Mouse (Mus musculus) stomach, embryonic 15.5 days (tissue): ENCODE measurements around the gene Ctnna2. TPM values are rescaled to one million over a fixed set of nuclear protein-coding genes. Genes with fewer than 3 reads are reported as not detected.

Experiments
- ATAC-seq: fragments of 200-750 bp; cut with Nextera tagmentation; 2 replicates; pipeline ENCODE4 v1.8.0; 2017; ENCODE audit warnings: low read depth, moderate number of reproducible peaks, moderate TSS enrichment; ENCODE audit not compliant: insufficient read depth, low FRiP score
- H3K27ac ChIP-seq: fragments of 300-500 bp; sonication (generic); 2 replicates; pipeline ENCODE4 v1.5.1; 2015; ENCODE audit warnings: mild to moderate bottlenecking, inconsistent platforms
- H3K27me3 ChIP-seq: fragments of 300-500 bp; sonication (generic); replicated peaks from 2 replicates; pipeline ENCODE4 v1.6.1; 2015; ENCODE audit warnings: inconsistent platforms
- H3K36me3 ChIP-seq: fragments of 300-500 bp; sonication (generic); 2 replicates; pipeline ENCODE4 v1.6.1; 2015; ENCODE audit warnings: inconsistent platforms
- H3K4me1 ChIP-seq: fragments of 300-500 bp; sonication (generic); 2 replicates; pipeline ENCODE4 v1.6.1; 2015; ENCODE audit warnings: inconsistent platforms
- H3K4me2 ChIP-seq: fragments of 300-500 bp; sonication (generic); 2 replicates; pipeline ENCODE4 v1.6.1; 2015; ENCODE audit warnings: mild to moderate bottlenecking, inconsistent platforms
- H3K4me3 ChIP-seq: fragments of 300-500 bp; sonication (generic); replicated peaks from 2 replicates; pipeline ENCODE4 v1.5.1; 2015; ENCODE audit warnings: inconsistent platforms
- H3K9ac ChIP-seq: fragments of 300-500 bp; sonication (generic); 2 replicates; pipeline ENCODE4 v1.6.1; 2015; ENCODE audit warnings: inconsistent platforms
- H3K9me3 ChIP-seq: fragments of 300-500 bp; sonication (generic); 2 replicates; pipeline ENCODE4 v1.6.1; 2016; ENCODE audit warnings: inconsistent platforms
- WGBS: fragments of 180-500 bp; shearing (Covaris S2); methylation state at CpG from one replicate; pipeline ENCODE4 v1.1.7; 2015; 5-methylcytosine and 5-hydroxymethylcytosine counted together
- polyA plus RNA-seq: library from polyadenylated mRNA; unstranded; fragments of >200 nt; fragmentation: Nextera tagmentation; extraction: Ambion mirVana; gene quantifications from 2 replicates; pipeline ENCODE4 v1.2.1, GENCODE M21; 2015

Gene Ctnna2
- polyA plus RNA-seq, 1 experiment from 2014 or later, result 7.2 TPM

- H3K4me3 ChIP-seq, result no peak overlapping the region
- H3K27me3 ChIP-seq, result no peaks in the 10 kb centered on the region
- H3K27ac ChIP-seq, result no peak overlapping the region
- H3K4me1 ChIP-seq, result no peaks in the 10 kb centered on the region
- H3K36me3 ChIP-seq, result no peaks in the 10 kb centered on the region
- H3K4me2 ChIP-seq, result no peak overlapping the region
- 11% methylated on average over 6 of the region's 6 CpGs for WGBS
- no peak overlapping the region for H3K9ac ChIP-seq
- H3K9me3 ChIP-seq, result no peaks in the 10 kb centered on the region
- no peak for ATAC-seq
These were observed 329.4 kb downstream of the Ctnna2 start for GRCm38 (mm10) chr6:77650127-77650526.

- WGBS, result 74% methylated on average over 4 of the region's 4 CpGs
These were observed 334.9 kb downstream of the Ctnna2 start for GRCm38 (mm10) chr6:77644591-77644990.

GRCm38 (mm10) chr6:77638784-77639183 is 340.7 kb downstream of the Ctnna2 start:
- Histone ChIP-seq H3K27ac (no peak overlapping the region), H3K36me3 (no peaks in the 10 kb centered on the region), H3K9ac (no peak overlapping the region), H3K4me3 (no peak overlapping the region), H3K4me1 (no peaks in the 10 kb centered on the region), H3K27me3 (no peaks in the 10 kb centered on the region), H3K4me2 (no peak overlapping the region), H3K9me3 (no peaks in the 10 kb centered on the region)
- ATAC-seq, result no peak
- 79% methylated on average over 2 of the region's 2 CpGs for WGBS

More at GRCm38 (mm10) chr6:77644591-77644990, 334.9 kb downstream of the Ctnna2 start:
- H3K4me3 ChIP-seq, result no peak overlapping the region
- no peaks in the 10 kb centered on the region for H3K27me3 ChIP-seq
- no peaks in the 10 kb centered on the region for H3K4me1 ChIP-seq
- H3K4me2 ChIP-seq, result no peak overlapping the region
- H3K9me3 ChIP-seq, result no peaks in the 10 kb centered on the region
- no peak overlapping the region for H3K9ac ChIP-seq
- H3K27ac ChIP-seq, result no peak overlapping the region
- H3K36me3 ChIP-seq, result no peaks in the 10 kb centered on the region
- no peak for ATAC-seq

- no peak for ATAC-seq
- H3K4me3 ChIP-seq, result no peak overlapping the region
- no peaks in the 10 kb centered on the region for H3K27me3 ChIP-seq
- H3K9ac ChIP-seq, result no peak overlapping the region
- no peak overlapping the region for H3K27ac ChIP-seq
- 32% methylated on average over 9 of the region's 9 CpGs for WGBS
- H3K9me3 ChIP-seq, result no peaks in the 10 kb centered on the region
- H3K4me1 ChIP-seq, result no peaks in the 10 kb centered on the region
- no peaks in the 10 kb centered on the region for H3K36me3 ChIP-seq
- no peak overlapping the region for H3K4me2 ChIP-seq
These were observed 345.5 kb downstream of the Ctnna2 start for GRCm38 (mm10) chr6:77633997-77634396.

GRCm38 (mm10) chr6:77628573-77629192 is 350.8 kb downstream of the Ctnna2 start:
- Histone ChIP-seq H3K27ac (no peak overlapping the region), H3K9me3 (no peaks in the 10 kb centered on the region), H3K27me3 (no peaks in the 10 kb centered on the region), H3K9ac (no peak overlapping the region), H3K4me3 (no peak overlapping the region), H3K4me1 (no peaks in the 10 kb centered on the region), H3K4me2 (no peak overlapping the region), H3K36me3 (no peaks in the 10 kb centered on the region)
- WGBS, result 45% methylated on average over 7 of the region's 7 CpGs
- ATAC-seq, result no peak

- H3K9me3 ChIP-seq, result no peaks in the 10 kb centered on the region
- no peak overlapping the region for H3K27ac ChIP-seq
- no peak overlapping the region for H3K4me3 ChIP-seq
- H3K4me1 ChIP-seq, result no peaks in the 10 kb centered on the region
- no peak overlapping the region for H3K4me2 ChIP-seq
- H3K9ac ChIP-seq, result no peak overlapping the region
- no peaks in the 10 kb centered on the region for H3K27me3 ChIP-seq
- ATAC-seq, result no peak
- no peaks in the 10 kb centered on the region for H3K36me3 ChIP-seq
- WGBS, result 86% methylated on average over 14 of the region's 14 CpGs
These were observed 374.7 kb downstream of the Ctnna2 start for GRCm38 (mm10) chr6:77604642-77605392.

GRCm38 (mm10) chr6:77603914-77604313 is 375.6 kb downstream of the Ctnna2 start:
- Histone ChIP-seq H3K27ac (no peak overlapping the region), H3K36me3 (no peaks in the 10 kb centered on the region), H3K9me3 (no peaks in the 10 kb centered on the region), H3K9ac (no peak overlapping the region), H3K4me2 (no peak overlapping the region), H3K27me3 (no peaks in the 10 kb centered on the region), H3K4me1 (no peaks in the 10 kb centered on the region), H3K4me3 (no peak overlapping the region)
- ATAC-seq, result no peak
- 14% methylated on average over 1 of the region's 1 CpGs for WGBS

GRCm38 (mm10) chr6:77599244-77599643 is 380.3 kb downstream of the Ctnna2 start:
- Histone ChIP-seq H3K4me3 (no peak overlapping the region), H3K9me3 (no peaks in the 10 kb centered on the region), H3K27me3 (no peaks in the 10 kb centered on the region), H3K4me2 (no peak overlapping the region), H3K36me3 (no peaks in the 10 kb centered on the region), H3K27ac (no peak overlapping the region), H3K4me1 (no peaks in the 10 kb centered on the region), H3K9ac (no peak overlapping the region)
- no peak for ATAC-seq
- WGBS, result 58% methylated on average over 2 of the region's 2 CpGs

- 42% methylated on average over 4 of the region's 4 CpGs for WGBS
- Histone ChIP-seq H3K4me3 (no peak overlapping the region), H3K27ac (no peak overlapping the region), H3K27me3 (no peaks in the 10 kb centered on the region), H3K36me3 (no peaks in the 10 kb centered on the region), H3K9ac (no peak overlapping the region), H3K9me3 (no peaks in the 10 kb centered on the region), H3K4me2 (no peak overlapping the region), H3K4me1 (no peaks in the 10 kb centered on the region)
- ATAC-seq, result no peak
These were observed 396.9 kb downstream of the Ctnna2 start for GRCm38 (mm10) chr6:77582568-77582967.

- H3K4me3 ChIP-seq, result no peak overlapping the region
- no peaks in the 10 kb centered on the region for H3K4me1 ChIP-seq
- H3K36me3 ChIP-seq, result no peaks in the 10 kb centered on the region
- H3K4me2 ChIP-seq, result no peak overlapping the region
- no peak overlapping the region for H3K27ac ChIP-seq
- H3K9me3 ChIP-seq, result no peaks in the 10 kb centered on the region
- ATAC-seq, result no peak
- no peaks in the 10 kb centered on the region for H3K27me3 ChIP-seq
- H3K9ac ChIP-seq, result no peak overlapping the region
These were observed 398.6 kb downstream of the Ctnna2 start for GRCm38 (mm10) chr6:77580926-77581325.

GRCm38 (mm10) chr6:77578612-77579011 is 400.9 kb downstream of the Ctnna2 start:
- H3K36me3 ChIP-seq, result no peaks in the 10 kb centered on the region
- no peak overlapping the region for H3K4me2 ChIP-seq
- no peak overlapping the region for H3K27ac ChIP-seq
- H3K4me1 ChIP-seq, result no peaks in the 10 kb centered on the region
- H3K9ac ChIP-seq, result no peak overlapping the region
- H3K9me3 ChIP-seq, result no peaks in the 10 kb centered on the region
- 44% methylated on average over 1 of the region's 1 CpGs for WGBS
- no peaks in the 10 kb centered on the region for H3K27me3 ChIP-seq
- no peak overlapping the region for H3K4me3 ChIP-seq
- ATAC-seq, result no peak

GRCm38 (mm10) chr6:77577585-77577984 is 401.9 kb downstream of the Ctnna2 start:
- no peaks in the 10 kb centered on the region for H3K4me1 ChIP-seq
- H3K36me3 ChIP-seq, result no peaks in the 10 kb centered on the region
- H3K27me3 ChIP-seq, result no peaks in the 10 kb centered on the region
- H3K9me3 ChIP-seq, result no peaks in the 10 kb centered on the region
- WGBS, result 56% methylated on average over 3 of the region's 3 CpGs
- no peak overlapping the region for H3K4me3 ChIP-seq
- H3K27ac ChIP-seq, result no peak overlapping the region
- no peak for ATAC-seq
- H3K4me2 ChIP-seq, result no peak overlapping the region
- no peak overlapping the region for H3K9ac ChIP-seq
